Mouse (Mus musculus) MEL (cell line): ENCODE measurements around the gene Gng7.

Experiments
- SIN3A ChIP-seq: IDR thresholded peaks from 2 replicates; pipeline ENCODE4 v1.6.1; 2012; ENCODE audit warnings: low read length, improper control_type of control experiment, inconsistent platforms
- TCF12 ChIP-seq: IDR thresholded peaks from 2 replicates; pipeline ENCODE4 v1.6.1; 2014; ENCODE audit warnings: low read depth, mild to moderate bottlenecking, inconsistent platforms, low read length, improper control_type of control experiment, moderate library complexity

- no peak for TF ChIP-seq SIN3A
- TF ChIP-seq TCF12: no peak
Measured at GRCm38 (mm10) chr10:80942919-80943318, 71.8 kb downstream of the Gng7 start.
